Mouse (Mus musculus): ENCODE measurements at regions not wholly inside any gene's neighbourhood (a gene's known extent, or its start where the extent isn't known, plus 50 kb on each side); places are given as distances from the start of the nearest gene placed in this dataset.

DNA sequence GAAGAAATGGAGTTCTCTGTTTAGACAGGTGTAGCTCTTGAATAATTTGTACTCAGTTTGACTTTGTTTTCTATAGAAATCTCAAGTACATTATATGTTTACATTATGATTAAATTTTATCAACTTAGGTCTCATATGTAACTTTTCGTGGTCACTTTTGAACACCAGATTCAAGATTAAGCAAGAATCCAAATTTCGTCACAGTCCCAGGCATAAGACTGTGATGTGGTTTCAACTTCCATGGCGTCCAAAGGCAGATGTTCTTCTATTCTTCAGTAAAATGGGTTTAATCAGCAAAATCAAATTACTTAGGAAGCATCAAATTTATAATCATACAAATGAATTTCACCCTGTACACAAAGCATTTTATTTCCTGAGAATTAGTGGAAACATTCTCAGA, 198.9 kb downstream of the Gm13691 start:
- TF ChIP-seq EP300 (IDR thresholded peaks at IDR 0.05; ENCODE audit: low read depth in 1 of 2, low read length in 2 of 2), result no peak
- TF ChIP-seq CTCF (IDR thresholded peaks at IDR 0.05 in 2 of 3, conservative IDR thresholded peaks at IDR 0.05 in 1 of 3; ENCODE audit: control insufficient read depth in 1 of 3, insufficient read depth in 1 of 3, low read depth in 2 of 3, low read length in 3 of 3, poor library complexity in 1 of 3, severe bottlenecking in 1 of 3), result no peak
- TF ChIP-seq ZKSCAN1 (IDR thresholded peaks at IDR 0.05; ENCODE audit: low read depth, low read length), result no peak
- TF ChIP-seq HCFC1 (IDR thresholded peaks at IDR 0.05; ENCODE audit: low read depth, low read length), result no peak
- no peak for TF ChIP-seq MYC (IDR thresholded peaks at IDR 0.05; ENCODE audit: low read depth, low read length)
- no peak for TF ChIP-seq GATA1 (IDR thresholded peaks at IDR 0.05; ENCODE audit: low read depth, low read length)
- TF ChIP-seq POLR2A (IDR thresholded peaks at IDR 0.05; ENCODE audit: control insufficient read depth in 1 of 2, insufficient read depth in 1 of 2, low read depth in 1 of 2, low read length in 2 of 2, poor library complexity in 1 of 2), result no peak
- no peak for TF ChIP-seq POLR2AphosphoS5 (IDR thresholded peaks at IDR 0.05; ENCODE audit: borderline replicate concordance, low read depth, low read length)
- TF ChIP-seq POLR2AphosphoS2 (IDR thresholded peaks at IDR 0.05; ENCODE audit: low read length), result no peak
- no peak for TF ChIP-seq UBTF (IDR thresholded peaks at IDR 0.05; ENCODE audit: borderline replicate concordance, insufficient read depth, low read depth, low read length)
- no peak for TF ChIP-seq E2F4 (IDR thresholded peaks at IDR 0.05; ENCODE audit: borderline replicate concordance, low read depth, low read length)
- no peak for TF ChIP-seq RCOR1 (IDR thresholded peaks at IDR 0.05; ENCODE audit: low read depth, low read length)
- no peak for TF ChIP-seq MAX (IDR thresholded peaks at IDR 0.05; ENCODE audit: low read length)
- TF ChIP-seq SMC3 (IDR thresholded peaks at IDR 0.05; ENCODE audit: low read depth, low read length), result no peak

Measured in MEL (cell line).